Mouse (Mus musculus) retina, adult 2 months (tissue): ENCODE results near the gene Fgfr2.

ENCODE experiments used
- DNase-seq: peaks from one replicate; pipeline ENCODE4 v3.0.0-alpha.2; 2012; ENCODE audit warnings: low read depth, low spot score

Fgfr2 gene

DNA sequence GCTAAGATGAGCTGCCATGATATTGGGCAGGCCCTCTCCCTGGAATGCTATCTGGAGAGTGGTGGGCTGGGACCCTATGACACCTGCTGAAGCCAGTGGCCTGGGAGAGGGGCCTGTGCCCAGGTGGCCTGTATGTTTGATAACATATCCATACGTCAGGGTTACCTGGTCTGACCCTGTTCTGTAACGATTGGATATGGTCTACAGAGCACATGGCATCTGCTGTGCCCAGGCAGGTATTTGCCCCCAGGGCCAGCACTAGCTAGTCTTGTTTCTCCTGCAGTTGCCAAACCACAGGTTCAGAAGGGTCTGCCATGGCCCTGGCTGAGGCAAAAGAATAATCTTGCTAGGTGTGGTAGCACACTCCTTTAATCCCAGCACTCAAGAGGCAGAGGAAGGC is 429.6 kb downstream of the Fgfr2 start:
- no peak for DNase-seq

DNA sequence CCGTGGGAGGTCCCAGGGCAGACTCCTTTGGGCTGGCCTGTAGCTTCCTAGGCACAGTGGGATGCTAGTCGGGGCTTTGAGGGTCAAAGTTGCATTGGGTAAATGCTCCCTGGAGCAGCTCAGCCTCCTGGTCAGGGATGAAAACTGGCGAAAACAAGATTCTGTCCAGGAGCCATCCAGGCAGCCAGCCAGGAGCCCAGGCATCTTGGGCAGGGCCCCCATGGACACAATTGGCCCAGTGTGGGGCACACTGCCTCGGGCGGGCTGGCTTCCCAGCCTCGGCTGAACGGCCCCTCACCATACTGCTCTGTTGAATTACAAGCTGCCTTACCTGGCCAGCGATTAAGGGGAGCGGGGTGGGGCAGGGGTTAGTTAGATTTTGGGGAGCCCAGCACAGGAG is 430.4 kb downstream of the Fgfr2 start:
- DNase-seq = no peak

DNA sequence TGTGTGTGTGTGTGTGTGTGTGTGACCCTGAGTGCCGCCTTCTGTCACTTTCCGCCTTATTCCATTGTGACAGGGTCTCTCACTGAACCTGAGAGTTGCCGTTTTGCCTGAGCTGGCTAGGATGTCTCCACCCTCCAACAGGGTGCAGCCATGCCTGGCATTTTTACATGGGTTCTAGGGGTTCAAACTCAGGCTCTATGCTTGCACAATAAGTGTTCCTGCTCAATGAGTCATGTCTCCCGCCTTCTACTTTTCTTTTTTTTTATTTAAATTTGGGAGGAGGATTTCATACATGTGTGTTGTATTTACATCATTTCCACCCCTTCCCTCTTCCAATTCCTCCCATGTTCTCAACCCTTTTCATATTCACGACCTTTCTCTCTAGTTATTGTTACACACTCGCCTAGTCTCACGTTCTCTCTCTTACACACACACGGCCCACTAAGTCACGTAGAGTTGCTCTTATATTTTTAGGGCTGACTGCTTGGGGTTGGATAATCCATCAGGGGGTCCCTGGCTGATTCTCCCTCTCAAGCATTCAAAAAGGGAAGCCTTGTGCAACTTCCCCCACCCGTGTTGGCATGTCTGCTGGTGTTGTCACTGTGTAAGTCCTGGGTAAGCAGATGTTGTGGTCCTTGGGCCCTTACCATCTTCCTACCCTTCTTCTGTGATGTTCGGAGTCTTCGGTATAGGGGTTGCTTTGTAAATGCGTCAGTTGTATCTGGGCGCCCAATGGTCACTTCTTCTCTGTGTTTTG is 432.3 kb downstream of the Fgfr2 start:
- DNase-seq = no peak

DNA sequence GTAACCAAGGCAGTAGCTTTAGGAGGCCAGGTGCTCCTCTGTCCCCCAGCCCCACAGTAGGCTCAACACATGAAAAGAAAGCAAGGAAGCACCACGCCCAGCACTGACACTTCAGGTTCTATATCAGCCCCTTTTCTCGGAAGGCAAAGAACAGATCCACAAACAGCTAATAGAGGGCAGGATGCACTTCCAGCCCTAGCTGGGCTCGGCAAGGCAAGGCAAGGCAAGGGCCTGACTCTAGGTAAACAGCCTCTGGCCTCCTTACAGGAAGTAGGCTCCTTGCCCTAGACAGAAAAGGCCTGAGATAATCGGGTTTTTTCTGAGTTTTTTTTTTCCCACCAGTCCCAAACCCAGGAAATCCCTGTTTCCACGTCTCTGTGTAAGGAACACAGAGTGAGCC is 433.4 kb downstream of the Fgfr2 start:
- DNase-seq = no peak

DNA sequence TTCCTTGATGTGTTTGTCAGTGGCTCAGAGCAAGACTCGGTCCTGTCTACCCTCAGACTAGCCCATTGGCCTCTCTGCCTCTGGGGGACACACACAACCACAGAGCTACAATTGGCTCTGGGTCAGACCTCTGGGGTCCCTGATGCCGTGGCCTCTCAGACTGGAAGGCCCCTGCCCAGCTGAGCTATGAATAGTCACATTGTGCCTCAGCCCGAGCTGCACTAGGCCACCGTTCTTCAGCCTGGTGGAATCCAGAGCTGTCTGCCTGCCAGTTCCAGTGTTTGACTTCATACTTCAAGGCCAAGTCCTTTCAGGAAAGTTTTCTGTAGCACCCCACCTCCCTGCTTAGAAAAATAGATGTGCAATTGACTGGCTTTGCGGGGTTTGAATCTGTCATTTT is 434.4 kb downstream of the Fgfr2 start:
- no peak for DNase-seq

DNA sequence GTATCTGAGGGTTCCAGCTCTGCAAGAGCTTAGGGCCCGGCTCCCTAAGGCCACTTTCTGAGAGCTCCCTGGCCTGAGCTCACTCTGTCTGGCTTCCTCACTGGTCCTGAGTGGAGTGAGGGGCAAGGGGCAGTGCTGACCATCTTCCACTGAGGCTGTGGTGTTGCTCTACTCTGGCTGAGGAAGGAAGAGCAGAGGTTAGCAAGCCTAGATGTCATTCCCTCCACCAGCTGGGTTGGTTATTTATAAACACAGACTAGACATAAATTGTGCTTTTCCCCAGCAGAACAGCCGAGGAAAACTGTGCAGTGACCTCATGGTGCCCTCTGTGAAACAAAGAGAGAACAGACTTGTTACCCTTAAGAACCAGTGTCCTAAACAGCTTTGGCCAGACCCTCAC is 435.3 kb downstream of the Fgfr2 start:
- no peak for DNase-seq

DNA sequence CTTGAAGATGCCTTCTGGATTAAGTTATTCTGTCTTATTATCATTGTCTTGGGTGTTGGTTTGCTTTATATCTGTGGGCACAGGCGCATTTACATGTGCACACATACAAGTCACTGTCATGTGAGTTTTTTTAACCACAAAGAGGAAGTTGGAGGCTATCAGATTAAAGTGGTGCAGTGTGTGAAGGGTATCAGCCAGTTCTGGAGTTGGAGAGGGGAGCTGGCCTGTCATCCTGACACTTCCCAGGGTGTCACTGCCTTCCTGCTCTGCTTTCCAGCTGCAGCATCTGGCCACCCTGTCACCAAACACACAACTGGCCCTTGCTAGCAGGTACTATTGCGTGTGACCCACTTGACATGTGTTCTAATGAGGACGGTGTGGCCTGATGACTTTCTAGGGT is 436.6 kb downstream of the Fgfr2 start:
- no peak for DNase-seq

DNA sequence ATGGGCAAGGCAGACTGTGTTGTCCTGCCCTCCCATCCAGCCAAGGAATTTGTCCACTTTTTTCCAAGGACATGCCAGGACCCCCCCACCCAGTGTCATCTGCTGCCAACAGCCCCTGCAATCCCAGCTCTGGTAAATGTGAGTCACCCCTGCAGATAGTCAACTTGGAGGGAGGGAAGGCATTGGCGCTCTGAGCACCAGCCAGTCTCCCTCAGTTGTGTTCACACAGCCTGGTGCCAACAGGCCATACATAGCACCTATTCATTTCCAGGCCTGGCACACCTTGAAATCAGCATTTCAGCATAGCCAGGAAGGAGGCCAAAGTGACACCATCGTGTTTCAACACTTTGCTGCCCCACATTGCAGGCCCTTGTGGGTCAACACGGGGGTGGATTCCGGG is 439.2 kb downstream of the Fgfr2 start:
- DNase-seq = no peak

DNA sequence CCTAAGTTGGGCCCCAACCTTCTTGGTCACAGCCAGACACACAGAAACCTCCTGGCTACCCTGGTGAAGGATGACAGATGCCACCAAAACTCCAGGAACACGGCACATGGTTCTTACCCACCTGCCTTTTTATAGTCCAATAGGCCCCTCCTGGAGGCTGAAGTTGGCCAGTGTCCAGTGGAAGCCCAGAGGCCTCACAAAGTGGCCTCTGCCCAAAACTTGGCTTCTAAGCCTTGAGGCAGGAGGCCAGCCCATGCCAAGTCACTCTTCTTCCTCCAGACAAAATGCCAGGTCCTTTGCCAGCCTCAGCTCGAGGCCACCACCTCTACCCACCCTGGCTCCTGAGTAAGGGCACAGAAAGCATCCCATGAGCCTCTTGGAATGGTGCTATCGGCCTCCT is 440.2 kb downstream of the Fgfr2 start:
- no peak for DNase-seq

DNA sequence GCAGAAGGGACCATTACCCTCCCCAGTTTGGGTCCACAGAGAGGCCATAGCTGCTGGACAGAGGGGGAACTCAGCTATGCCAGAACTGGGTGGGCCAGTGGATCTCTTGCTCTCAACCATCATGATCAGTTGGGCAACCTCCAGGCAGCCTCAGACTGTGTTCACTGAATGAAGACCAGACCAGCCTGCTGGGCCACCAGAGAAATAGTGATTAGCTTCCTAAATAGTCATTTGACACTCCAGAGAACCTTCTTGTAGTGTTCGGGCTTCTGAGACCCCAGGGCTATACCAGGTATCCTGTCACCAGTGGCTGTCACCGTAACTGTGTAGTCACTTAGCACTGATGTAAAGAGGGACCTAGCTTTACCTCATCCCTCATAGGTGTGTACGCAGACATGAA is 440.8 kb downstream of the Fgfr2 start:
- DNase-seq = no peak

DNA sequence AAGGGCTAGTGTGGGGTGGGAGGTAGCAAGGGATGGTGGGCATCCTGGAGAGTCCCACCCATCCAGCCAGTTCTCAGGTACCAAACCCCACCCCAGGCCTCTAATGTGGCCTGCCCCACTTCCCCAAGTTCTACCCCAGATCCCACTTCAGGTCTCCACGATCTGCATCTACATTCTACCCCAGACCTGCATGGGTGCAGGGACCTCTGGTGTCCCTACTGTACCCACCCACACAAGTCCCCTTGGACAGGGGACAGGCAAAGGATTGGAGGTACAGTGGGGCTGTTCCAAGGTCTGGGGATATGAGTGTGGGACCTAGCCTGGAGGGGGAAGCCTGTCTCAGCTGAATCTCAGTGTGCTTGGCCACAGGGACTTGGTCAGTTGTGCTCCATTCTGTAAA is 441.3 kb downstream of the Fgfr2 start:
- DNase-seq = no peak

DNA sequence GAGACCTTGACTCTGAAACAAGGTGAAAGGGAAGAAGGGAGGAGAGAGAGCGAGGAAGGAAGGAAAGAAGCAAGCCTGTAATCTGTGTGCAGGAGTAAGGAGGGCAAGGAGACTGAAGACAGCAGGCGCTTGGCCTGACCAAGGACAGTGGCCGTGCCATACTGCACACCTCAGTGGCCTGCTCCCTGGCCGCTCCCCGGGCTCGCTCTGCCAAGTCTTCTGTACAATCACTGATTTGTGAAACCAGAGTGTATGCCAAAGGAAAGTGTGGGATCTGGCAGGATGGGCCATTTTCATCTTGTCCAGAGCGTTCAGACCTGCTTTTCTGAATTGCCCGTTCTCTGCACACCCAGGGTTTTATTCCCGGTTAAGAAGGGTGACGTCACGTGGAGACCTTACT is 441.9 kb downstream of the Fgfr2 start:
- DNase-seq = no peak

DNA sequence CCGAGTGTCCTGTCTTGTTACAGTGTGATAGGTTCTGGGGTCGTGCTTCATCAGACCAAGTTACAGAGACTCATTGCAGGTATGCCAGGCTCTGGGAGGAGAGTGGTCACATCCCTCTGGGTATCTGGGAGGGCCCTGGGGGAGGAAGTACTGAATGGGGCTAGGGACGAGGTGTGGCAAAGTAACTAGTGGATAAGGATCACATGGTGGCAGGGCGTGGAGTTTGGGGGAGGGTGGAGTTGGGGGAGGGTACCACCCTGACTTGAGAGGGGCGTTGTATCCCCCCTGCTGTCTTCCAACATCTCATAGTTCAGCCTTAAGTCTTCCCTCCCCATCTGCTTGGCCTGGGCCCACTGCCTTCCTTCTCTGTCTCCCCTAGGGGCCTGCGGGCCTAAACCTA is 443.6 kb downstream of the Fgfr2 start:
- no peak for DNase-seq

DNA sequence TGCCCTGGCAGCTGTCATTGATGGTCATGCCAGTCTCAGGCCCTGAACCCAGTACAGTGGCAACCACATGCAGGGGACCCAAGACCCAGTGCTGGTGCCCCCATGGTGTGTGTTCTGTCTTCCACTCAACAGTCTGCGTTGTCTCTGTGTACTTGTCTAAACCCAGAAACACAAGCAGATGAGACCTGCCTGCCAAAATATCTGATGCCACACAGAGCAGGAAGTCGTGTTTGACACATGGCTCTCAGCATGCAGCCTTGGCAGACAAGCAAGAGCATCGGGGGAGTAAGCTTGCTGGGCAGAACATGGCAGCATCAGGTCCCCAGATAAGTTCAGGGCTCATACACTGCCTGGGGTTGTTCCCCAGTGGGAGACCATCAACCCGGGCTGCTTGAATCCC is 444.0 kb downstream of the Fgfr2 start:
- DNase-seq = no peak

DNA sequence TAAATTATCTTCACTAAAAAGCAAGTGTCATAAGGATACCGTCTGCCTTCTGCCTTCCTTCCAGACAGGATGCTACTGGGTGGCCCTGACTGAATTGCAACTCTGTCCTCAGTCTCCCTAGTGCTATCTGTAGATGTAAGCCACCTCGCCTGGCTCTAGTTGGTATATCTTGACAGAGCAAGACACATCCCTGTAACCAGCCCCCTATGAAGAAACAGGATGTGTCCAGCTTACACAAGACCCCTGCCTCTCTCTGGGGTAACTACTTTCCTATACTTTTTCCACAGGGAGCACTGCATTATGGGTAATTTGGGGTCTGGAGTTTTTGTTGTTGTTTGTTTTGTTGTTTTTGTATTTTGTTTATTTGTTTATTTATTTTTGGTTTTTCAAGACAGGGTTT is 447.2 kb downstream of the Fgfr2 start:
- DNase-seq = no peak

DNA sequence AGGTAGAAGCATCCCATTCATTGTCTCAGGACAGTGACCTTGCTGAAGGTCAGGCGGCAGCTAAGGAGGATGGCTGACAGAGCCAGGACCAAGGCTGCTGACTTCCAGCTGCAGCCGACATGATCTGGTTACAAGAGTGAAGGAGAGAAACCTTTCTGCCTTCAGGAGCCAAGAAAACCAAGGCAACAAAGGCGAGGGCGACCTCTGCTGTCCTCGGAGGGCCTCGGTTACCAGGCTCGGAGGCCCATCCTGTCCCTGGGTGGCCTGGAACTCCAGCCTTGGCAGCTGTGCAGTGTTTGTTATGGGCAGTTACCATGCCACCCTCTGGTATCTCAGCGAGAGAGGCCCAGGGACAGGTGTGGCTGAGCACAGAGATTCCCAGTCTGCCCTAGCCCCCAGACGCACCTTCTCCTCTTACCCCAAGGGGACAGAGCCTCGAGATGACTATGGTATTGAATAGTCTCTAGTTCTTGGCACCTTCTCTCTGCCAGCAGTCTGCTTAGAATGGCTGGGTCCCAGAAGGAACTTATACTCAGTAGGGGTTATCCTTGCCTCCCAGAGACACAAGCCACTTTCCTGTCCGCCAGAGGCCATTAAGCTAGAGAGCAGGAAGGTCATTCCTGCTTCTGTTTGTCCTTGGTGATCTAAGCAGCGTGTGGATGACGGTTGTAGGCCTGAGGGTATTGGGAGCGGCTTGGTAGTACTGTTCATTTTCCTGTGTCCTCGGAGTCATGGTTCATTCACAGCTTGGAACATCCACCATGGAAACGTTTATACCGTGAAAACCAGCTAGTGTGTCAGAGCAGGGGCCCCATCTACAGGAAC is 449.0 kb downstream of the Fgfr2 start:
- no peak for DNase-seq

DNA sequence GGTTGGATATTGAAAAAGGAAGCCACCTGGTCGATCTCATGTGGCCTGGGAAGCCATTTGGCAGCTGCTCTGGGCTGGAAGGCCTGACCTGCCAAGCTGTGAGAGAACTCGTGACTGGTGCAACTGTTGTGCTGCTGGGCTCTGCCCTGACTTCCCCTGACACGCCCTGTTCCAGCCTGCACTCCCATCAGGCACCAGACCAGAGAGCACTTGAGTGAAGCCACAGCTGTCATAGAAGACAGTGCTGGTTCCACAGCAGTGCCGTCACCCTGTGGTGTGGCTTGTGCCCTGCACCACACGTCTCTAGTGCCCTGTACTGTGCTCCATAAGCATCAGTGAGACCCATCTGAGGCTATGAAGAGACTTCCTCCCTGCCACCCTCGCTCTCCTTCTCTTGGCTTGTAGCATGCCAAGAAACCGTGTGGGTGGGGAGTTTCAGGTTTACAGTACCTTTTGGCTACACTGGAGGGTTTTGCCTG is 450.6 kb downstream of the Fgfr2 start:
- DNase-seq = no peak

DNA sequence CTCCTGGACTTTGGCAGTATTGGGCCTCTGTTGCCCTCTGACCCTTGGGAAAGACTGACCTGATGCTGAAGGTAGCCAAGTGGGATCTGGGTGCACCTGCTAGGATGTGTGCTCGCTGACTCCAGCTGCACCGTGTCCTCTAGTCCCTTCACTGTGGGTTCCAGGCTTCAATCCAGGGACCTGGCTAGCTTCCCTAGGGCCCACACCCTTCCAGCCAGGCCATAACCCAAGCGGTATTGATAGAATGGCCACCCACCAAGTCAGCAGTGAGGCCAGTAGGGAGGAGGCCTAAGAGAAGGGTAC is 452.3 kb downstream of the Fgfr2 start:
- no peak for DNase-seq

DNA sequence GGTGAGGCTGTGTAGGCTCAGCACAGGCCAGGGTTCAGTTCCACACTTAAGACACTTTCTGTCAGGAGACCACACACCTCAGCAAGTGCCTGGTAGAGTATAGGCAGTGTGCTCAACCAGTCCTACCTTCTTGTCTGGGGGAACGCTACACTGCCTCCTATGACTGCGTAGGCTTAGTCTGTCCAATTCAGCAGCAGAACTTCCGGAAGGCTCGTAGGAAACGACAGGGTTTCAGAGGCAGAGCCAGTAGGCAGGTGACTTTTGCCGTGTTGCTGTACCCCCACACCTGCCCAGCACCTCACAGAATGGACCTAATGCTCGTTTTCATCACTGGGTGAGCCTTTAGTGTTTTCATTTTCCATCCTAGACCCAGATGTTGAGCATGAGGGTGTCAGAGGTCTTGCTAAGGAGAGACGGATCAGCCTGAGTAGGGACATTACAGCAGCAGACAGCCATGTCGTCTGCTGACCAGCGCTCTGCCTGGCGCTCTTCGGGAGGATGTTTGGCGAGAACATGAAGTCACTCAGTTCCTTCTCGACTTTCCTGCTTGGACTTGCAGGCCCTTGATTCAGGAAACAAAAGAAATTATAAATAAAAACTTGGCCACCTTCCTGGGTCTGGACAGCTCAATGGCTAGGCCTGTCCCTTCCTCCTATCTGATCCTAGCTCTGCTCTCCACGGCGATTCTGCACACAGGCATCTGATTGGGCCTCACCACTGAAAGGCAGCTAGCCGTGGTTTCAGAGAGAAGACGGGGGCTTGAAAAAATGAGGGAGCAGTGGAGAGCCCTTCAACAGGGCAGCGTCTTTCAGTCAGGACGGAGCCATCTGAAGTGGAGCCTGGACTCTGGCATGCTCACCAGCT is 452.9 kb downstream of the Fgfr2 start:
- no peak for DNase-seq

DNA sequence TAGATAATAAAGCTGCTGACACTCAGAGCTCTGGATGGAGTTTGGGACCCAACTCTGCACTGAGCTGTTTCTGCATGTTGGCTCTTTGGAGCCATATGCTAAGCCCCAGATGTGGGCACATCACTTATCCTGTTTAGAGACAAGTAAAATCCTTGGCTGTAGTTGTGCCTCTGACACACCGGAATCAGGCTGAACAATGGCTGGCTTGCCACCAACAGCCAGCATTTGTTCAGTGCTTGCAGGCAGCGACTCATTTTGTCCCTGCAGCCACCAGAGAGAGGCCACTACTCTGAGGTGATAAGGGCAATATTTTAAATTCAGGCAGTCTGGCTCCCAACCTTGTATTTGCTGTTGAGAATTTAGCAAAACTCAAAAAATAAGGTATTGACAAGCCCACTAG is 454.5 kb downstream of the Fgfr2 start:
- DNase-seq = no peak

DNA sequence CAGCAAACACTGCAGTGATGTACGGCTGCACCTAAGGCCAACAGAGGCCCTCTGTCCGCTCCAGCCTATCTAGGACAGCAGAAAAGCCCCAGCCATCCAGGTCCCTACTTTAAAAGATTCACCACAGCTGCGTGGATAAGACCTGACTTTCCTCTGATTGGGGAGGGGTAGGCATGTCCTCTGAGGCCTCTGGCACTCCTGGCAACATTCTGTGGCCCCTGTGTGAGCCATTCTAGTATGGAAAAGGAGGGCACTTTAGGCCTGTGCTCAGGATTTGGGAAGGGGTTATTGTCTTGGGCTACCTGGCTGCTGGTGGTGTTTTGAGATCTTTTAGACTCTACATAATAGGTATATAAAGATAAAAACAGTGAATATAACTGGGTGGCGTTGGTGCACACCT is 456.6 kb downstream of the Fgfr2 start:
- no peak for DNase-seq

DNA sequence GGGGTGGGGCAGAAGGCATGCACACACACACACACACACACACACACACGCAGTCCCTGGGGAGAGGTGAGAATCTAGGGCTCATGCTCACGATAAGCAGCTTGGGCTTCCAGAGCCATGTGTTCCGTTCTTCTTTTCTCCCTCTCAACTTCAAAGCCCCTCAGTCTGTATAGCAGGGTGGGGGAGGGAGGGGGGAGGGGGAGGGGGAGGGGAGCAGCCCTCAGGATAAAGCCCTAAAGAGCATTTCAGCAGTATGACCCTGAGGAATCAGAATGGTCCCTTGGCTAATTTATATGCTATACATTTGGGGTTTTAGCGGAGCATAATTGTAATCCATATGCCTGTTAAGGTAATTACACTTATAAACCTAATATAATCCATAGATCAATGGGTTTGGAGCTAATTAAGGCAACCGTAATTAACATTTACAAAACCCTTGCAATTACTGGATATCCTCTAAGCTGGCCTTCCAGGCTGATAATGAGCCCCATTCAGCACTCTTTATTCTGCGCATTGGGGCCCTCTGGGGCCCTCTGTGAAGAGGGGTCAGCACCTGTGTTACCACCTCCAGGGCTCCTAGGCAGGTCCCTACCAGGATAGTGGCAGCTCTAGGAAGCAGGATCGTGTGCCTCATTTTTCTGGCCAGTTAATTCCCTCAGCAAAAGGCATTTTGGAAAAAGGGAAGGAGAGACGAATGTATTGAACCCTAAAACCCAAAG is 457.3 kb downstream of the Fgfr2 start:
- DNase-seq = no peak
